Mouse (Mus musculus): ENCODE measurements at regions not wholly inside any gene's neighbourhood (a gene's known extent, or its start where the extent isn't known, plus 50 kb on each side); places are given as distances from the start of the nearest gene placed in this dataset.
A peak's percentile ranks its signal among the peaks of the same experiment; 100 is the strongest.

GRCm38 (mm10) chr11:23996250-23996649 is 78.6 kb downstream of the A830031A19Rik start:
- no peak for DNase-seq

- no peak for DNase-seq
These were observed 80.7 kb downstream of the A830031A19Rik start for GRCm38 (mm10) chr11:23994160-23994559.

DNA sequence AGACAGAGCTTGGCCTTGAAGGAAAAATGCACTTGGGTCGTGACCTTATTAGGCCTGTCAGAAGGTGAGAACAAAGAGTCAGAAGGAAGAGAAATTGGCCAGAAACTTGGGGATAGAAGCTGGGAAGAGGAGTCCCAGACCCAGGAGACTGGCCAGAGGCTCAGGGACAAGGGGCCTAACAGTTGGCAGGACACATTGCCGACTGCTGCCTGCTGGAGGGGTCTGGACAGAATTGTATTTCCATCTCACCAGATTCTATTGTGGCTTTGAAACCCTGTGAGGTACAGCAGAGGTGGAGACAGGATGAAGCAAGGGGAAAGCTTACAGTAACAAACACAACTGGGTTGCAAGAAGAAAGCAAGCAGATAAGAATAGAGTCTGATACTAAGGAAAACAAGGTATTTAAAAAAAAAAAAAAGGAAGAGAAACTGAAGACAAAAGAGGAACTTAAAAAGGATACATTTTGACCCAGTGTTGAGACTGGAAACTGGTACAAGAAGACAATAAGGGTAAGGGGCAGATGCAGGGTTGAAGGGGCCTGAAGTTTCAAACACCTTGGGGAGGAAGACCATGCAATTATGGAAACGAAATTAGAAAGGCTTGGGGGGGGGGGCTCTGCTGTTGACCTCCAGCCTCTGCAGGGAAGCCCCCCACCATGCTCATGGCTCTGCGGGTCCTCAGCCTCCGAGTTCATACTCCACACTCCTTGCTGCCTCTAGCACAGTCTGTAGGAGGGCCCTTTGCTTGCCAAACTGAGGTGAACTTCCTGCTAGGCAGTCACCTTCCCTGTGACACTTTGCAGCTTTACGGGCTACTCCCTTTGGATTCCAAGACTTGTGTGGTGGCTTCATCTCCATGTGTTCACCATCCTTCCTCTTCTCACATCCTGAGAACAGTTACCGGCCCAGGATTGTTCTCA is 87.1 kb downstream of the A830031A19Rik start:
- no peak for DNase-seq

GRCm38 (mm10) chr11:23985231-23985630 is 89.6 kb downstream of the A830031A19Rik start:
- DNase-seq = no peak

DNA sequence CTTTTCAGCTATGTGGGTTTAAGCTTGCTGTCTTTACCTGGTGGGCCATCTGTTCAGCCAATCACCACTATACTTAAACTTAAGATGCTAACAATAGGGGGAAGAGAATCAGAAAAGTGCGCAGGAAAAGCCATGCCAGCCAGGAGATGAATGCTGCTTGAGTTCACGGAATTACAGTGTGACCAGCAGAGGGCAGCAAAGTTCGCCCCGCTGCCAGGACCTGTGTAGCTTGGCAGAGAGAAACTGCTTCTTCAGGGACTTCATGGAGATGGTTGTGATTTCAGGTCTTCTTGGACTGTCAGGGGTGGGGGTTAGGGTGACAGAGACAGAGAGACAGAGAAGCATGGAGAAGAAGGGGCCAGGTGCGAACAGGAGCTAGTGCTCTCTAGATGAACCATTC is 84.3 kb upstream of the Papolg start:
- DNase-seq = peak; percentile 80

GRCm38 (mm10) chr11:23978300-23978699 is 83.2 kb upstream of the Papolg start:
- DNase-seq = no peak

GRCm38 (mm10) chr11:23977096-23977495 is 82.0 kb upstream of the Papolg start:
- DNase-seq = no peak

DNA sequence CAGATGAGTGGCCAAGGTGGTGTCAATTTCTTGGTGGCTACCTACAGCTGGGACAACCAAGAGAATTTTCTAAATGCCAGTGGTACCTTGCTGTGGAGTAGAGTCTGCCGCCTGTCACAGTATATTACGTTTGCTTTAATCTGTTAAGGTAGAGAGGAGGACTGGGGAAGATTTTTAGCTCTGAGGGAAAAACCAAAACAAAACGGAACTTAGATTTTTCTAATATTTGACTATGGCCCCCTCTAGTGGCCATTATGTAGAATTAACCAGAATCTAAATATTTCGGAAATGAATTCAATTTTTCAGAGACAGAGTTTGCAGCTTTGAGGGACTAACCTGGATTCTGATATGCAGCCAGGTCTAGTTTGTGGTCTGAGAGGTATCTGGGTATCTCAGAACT is 59.3 kb upstream of the Papolg start:
- DNase-seq = peak; percentile 64

- DNase-seq = no peak
These were observed 50.9 kb upstream of the Papolg start for GRCm38 (mm10) chr11:23945966-23946365.
